Mouse (Mus musculus) embryonic fibroblast, embryonic 13.5 days (primary cell): ENCODE data around the gene Zscan2.

Experiments used
- CTCF ChIP-seq: IDR thresholded peaks from 2 replicates; pipeline ENCODE4 v1.5.1; 2011; ENCODE audit warnings: mild to moderate bottlenecking, control low read depth, low read length, moderate library complexity, borderline replicate concordance; ENCODE audit not compliant: insufficient read depth
- POLR2A ChIP-seq: IDR thresholded peaks from 2 replicates; pipeline ENCODE4 v1.6.1; 2011; ENCODE audit warnings: low read depth, mild to moderate bottlenecking, control low read depth, low read length, moderate library complexity

- TF ChIP-seq CTCF (no peak), POLR2A (no peak)
Observed at GRCm38 (mm10) chr7:80911053-80911452, 50.3 kb downstream of the Zscan2 start.
